Mouse (Mus musculus) c-Kit-positive CD71-positive TER-119-negative erythroid progenitor cells, embryonic 14.5 days (primary cell): ENCODE measurements around the gene Lrrc75b.
"Not testable (repeated sequence)": the region's sequence is repeated elsewhere in the genome, so short reads cannot be mapped to it uniquely, and the experiment has no call there.

Experiments used
- DNase-seq: peaks from one replicate; pipeline ENCODE4 v3.0.0-alpha.2; 2013; ENCODE audit warnings: low read depth

Gene Lrrc75b

DNA sequence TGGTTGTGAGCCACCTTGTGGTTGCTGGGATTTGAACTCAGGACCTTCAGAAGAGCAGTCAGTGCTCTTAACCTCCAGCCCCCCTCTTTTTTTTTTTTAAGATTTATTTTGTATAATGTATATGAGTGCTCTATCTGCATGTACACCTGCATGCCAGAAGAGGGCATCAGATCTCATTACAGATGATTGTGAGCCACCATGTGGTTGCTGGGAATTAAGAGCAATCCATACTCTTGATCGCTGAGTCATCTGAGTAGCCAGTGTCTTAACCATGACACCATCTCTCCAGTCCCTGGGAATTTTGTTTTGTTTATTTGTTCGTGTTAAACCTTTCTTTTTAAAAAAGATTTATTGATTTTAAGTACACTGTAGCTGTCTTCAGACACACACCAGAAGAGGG, 6.6 kb upstream of the Lrrc75b start:
- not testable (repeated sequence) for DNase-seq

DNA sequence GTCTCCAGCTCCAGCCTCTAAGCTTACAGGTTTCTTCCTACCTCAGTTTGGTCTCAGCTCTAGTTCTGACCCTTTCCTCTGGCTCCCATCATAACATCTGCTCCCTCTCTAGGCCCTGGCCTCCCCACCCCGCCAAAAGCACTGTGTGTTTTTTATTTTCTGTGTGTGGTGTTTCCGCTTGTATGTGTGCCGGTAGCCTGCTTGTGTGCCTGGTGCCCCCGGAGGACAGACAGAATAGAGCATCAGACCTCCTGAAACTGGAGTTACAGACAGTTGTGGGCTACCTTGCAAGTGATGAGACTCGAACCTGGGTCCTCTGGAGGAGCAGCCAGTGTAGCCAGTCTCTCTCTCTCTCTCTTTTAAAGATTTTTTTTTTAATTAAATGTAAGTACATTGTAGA, 6.2 kb upstream of the Lrrc75b start:
- DNase-seq: no peak

DNA sequence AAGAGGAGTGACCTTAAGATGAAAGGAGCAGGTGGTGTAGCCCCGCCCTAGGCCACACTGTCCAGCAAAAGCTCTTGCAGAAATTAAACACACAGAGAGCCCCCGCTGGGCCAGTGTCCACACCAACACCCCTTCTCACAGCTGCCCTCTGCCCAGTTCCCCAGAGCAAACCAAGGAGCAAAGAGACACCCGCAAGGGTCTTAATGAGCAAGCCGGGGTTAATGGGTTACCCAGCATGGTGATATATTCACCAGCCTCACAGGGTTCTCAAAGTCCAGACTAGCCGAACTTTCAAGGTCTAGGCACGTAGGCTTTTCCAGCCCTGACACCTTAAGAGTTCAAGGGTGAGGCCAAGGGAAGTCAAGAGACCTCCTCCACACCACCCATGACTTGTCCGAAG, 5.8 kb upstream of the Lrrc75b start:
- no peak for DNase-seq

GRCm38 (mm10) chr10:75565436-75565835, 5.3 kb upstream of the Lrrc75b start:
- no peak for DNase-seq

- no peak for DNase-seq
Observed at GRCm38 (mm10) chr10:75564687-75565265, 4.6 kb upstream of the Lrrc75b start.

- no peak for DNase-seq
Observed at GRCm38 (mm10) chr10:75562596-75562995, 2.5 kb upstream of the Lrrc75b start.

GRCm38 (mm10) chr10:75561071-75561654, 1.0 kb upstream of the Lrrc75b start, which contains the start of gene Ggt1:
Ggt1 (plus strand) TSS chr10:75561604.
- DNase-seq: no peak

GRCm38 (mm10) chr10:75560549-75560899, 394 bp upstream of the Lrrc75b start:
- no peak for DNase-seq

- no peak for DNase-seq
Observed at GRCm38 (mm10) chr10:75559041-75559675, 972 bp downstream of the Lrrc75b start.

GRCm38 (mm10) chr10:75558515-75558914, 1.6 kb downstream of the Lrrc75b start:
- DNase-seq: no peak

DNA sequence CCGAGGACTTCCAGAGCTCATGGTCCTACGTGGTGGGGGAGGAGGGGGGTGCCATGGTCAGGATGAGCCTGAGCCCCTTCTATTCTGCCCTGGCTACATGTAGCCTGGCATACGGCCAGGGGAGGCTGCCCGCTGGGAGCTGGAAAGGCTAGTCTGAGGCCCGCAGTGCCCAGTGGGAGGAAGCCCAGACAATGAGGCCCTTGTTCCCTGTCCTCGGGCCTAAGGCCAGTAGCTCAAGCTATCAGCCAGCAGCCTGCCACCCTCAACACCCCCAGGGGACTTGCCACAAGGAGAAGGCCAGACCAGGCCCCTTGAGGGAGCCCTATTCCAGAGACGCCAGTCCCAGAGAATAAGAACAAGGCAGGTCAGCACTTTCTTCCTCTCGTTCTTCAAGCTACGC, 4.1 kb downstream of the Lrrc75b start:
- DNase-seq: no peak

- DNase-seq: no peak
Observed at GRCm38 (mm10) chr10:75555557-75555956, 4.6 kb downstream of the Lrrc75b start.

GRCm38 (mm10) chr10:75554090-75554489, 6.0 kb downstream of the Lrrc75b start:
- no peak for DNase-seq

- no peak for DNase-seq
Observed at GRCm38 (mm10) chr10:75552701-75553450, 7.3 kb downstream of the Lrrc75b start.

DNA sequence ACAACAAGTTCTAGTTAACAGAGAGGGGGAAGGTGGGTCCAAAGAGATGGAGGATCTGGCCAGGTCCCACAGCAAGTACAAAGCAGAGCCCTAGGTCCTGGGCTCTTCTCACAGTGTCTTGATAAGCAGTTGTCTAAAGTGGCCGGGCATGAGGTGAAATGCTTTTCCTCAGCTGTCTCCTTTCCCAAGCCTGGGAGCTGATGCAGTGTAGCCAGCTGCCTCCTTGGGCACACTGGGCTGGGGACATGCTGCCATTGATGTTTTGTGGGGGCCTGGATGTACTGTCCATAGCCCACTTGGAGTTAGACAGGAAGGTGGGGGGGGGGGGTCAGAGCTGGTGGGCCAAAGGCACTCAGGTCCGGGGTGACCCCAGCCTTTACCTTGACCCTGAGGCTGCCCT, 8.0 kb downstream of the Lrrc75b start:
- no peak for DNase-seq

GRCm38 (mm10) chr10:75551175-75551574, 9.0 kb downstream of the Lrrc75b start:
- no peak for DNase-seq

- DNase-seq: no peak
Observed at GRCm38 (mm10) chr10:75549886-75550285, 10.2 kb downstream of the Lrrc75b start.

DNA sequence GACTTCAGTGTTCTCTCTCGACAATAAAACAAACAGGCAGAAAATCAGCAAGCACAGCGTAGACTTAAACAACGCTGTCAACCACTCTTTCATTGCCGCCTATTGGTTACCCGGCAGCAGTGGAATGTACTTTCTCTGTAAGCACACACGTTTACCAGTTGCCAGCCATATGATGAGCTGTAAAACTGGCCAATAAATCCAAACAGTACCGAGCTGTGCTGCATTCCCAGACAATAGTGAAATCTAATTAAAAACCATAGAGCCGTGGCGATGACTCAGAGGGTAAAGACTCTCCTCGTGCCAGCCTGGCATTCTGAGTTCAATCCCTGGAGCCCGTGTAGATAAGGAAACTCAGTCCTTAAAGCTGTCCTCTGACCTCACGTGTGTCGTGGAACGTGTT, 11.6 kb downstream of the Lrrc75b start:
- no peak for DNase-seq

DNA sequence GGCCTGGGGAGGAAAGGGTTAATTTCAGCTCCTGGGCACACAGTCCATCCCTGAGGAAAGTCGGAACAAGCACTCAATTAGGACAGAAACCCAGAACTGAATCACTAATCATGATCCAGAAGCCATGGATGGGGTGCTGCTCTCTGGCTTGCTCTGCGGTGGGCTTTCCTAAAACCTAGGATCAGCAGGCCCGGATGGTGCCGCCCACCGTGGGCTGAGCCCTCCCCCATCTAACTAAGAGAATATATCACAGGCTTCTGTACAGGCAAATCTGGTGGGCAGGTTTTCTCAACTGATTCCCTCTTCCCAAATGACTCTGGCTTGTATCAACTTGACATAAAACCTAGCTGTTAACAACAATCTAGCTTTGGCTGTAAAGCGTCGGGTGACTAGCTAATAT, 12.2 kb downstream of the Lrrc75b start:
- DNase-seq: no peak

DNA sequence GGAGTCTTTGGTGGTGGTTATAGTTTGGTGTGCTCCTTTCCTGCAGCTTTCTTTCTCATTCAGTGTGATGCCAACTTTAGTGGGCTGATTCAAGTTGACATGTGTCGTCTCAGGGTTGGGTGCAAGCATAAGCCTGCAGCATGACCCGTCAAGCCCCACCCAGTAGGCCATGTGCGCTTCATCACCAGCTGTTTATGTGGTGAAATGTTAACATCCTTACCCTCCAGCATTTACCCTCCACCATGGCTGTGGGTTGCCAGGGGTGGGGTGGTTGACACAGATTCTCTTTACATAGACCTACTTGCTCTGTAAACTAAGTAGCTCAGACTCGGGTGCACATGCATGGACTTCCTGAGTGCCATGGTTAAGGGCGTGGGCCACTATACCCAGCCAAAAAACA, 24.0 kb downstream of the Lrrc75b start:
- no peak for DNase-seq

GRCm38 (mm10) chr10:75535423-75535822, 24.7 kb downstream of the Lrrc75b start:
- DNase-seq: no peak

DNA sequence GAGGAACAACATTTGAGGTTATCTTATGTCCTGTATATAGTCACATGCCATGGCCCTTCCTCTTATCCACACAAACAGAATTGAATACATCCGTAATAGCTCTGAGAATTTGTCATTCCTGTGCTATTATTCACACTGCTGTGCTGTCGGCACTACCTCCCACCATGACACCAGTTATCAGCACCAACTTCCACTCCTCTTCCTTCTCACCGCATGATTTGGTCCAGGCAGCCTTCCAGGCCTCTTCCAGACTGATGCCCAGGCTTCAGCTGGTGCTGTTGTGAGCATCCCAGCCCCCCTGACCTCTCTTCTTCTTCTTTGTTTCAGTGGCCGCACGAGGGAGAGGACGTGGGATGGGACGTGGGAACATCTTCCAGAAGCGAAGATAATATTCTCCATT, 25.2 kb downstream of the Lrrc75b start:
- DNase-seq: no peak

DNA sequence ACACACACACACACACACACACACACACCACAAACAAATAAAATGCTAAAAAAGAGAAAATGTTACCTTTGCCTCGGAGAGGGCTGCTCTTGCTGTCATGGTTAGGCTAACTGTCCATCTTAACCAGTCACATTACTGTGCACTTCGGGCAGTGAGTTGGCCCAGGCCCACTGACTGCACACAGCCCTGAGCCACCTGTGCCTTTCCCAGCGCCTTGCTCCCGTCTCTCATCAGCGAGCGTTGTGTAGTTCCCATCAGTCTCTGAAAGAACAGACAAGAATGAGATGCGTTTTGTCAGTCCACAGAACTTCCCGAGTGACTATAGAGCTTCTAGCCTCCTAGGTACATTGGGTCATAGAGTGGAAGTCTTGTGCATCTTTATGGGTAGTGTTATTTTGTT, 25.9 kb downstream of the Lrrc75b start:
- DNase-seq: no peak
